Mouse (Mus musculus): ENCODE data around the gene Mon1a. TPM values are rescaled to one million over a fixed set of nuclear protein-coding genes. Genes with fewer than 3 reads are reported as not detected.

Mon1a gene
- polyA plus RNA-seq, 1 experiment: 15.3 TPM

DNA sequence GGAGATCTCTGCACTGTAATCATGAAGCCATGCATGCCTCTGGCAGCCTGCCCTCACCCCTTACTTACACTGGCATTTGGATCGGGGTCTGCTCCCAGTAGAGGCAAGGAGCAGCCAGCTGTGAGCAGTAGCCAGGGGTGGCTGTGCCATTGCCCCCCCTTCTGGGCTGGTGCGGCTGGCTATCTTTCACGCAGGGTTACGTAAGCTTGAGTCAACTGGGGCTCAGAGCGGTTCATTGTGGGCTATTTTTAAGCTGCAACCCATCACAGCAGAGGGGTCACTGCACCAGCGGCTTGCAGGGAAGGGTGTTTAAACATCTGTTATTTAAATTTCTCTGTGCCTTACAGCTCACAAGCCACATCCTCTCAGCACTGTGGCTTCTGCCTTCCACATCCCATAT is 36.0 kb downstream of the Mon1a start:
- Histone ChIP-seq H3K27ac (ENCODE audit: insufficient read depth, low read depth, low read length) (no peak overlapping the region), H3K4me1 (ENCODE audit: control insufficient read depth, insufficient read depth, low read length) (peaks cover 32% of the 10 kb centered on the region), H3K4me3 (ENCODE audit: insufficient read depth, low read length) (no peak overlapping the region)
- TF ChIP-seq CTCF (IDR thresholded peaks at IDR 0.05; ENCODE audit: low read depth, low read length) (no peak), POLR2A (IDR thresholded peaks at IDR 0.05; ENCODE audit: borderline replicate concordance, low read depth, low read length) (no peak)

DNA sequence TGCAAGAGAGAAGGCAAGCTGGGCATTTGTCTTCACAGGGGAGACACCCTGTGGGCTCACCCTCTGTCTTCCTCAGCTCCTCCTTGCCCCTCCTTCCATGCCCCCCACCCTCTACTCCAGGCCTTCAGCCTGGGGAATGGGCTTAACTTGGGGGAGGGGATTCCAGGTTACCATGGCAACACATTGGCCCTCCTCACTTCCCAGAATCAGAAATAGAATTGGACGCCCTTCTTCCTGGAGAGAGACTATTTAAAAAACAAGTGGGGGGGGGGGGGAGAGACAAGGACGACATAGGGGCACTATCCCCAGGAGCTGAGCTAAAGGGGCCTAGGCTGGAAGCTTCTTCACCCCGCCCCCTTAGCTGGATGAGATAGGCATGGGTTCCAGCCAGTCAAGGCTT is 37.3 kb downstream of the Mon1a start:
- Histone ChIP-seq H3K4me3 (ENCODE audit: insufficient read depth, low read length) (no peak overlapping the region), H3K27ac (ENCODE audit: insufficient read depth, low read depth, low read length) (no peak overlapping the region), H3K4me1 (ENCODE audit: control insufficient read depth, insufficient read depth, low read length) (peaks cover 32% of the 10 kb centered on the region)
- TF ChIP-seq POLR2A (IDR thresholded peaks at IDR 0.05; ENCODE audit: borderline replicate concordance, low read depth, low read length): no peak
- no peak for TF ChIP-seq CTCF (IDR thresholded peaks at IDR 0.05; ENCODE audit: low read depth, low read length)

DNA sequence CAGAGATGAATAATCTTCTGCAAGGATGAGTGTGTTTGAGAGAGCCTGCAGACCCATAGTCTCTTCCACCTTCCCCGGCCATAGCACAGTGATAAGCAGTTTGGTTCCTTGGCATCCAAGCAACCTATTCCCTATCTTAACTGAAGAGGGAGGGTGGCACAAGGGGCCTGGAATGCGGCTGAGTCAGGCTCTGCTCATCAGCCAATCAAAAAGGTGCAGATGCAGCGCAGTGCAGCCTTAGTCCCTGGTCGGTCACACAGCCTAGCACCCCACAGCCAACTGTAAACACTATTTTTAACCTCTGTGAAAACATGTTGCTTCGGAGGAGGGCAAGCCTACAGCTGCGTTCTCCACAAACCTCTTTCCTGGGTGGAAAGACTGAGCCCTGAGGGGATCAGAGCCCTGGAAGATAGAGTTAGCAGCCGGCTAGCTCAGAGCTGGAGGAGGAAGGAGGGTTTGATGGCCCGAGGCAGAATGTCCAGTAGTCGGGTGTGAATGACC is 39.0 kb downstream of the Mon1a start:
- TF ChIP-seq CTCF (IDR thresholded peaks at IDR 0.05; ENCODE audit: low read depth, low read length) (no peak), POLR2A (IDR thresholded peaks at IDR 0.05; ENCODE audit: borderline replicate concordance, low read depth, low read length) (no peak)
- peaks cover 25% of the 10 kb centered on the region for H3K4me1 ChIP-seq (ENCODE audit: control insufficient read depth, insufficient read depth, low read length)
- H3K27ac ChIP-seq (ENCODE audit: insufficient read depth, low read depth, low read length): no peak overlapping the region
- no peak overlapping the region for H3K4me3 ChIP-seq (ENCODE audit: insufficient read depth, low read length)

DNA sequence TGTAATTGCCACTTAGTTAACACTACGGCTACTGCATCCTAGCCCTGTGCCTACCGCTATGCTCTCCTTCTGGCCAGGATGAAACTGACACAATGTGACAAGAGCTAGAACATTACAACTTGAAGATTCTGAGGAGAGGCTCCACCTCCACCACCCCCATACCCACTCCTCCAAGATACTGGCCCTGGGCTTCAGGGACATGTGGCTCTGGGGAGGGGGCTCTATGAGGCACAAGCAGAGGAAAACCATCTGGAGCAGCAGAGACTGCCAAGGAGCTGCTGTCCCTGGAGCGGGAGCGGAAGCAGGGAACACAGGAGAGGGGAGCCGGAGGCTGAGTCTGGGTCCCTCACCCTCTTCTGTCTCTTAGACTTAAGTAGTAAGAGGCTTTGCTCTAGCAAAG is 39.8 kb downstream of the Mon1a start:
- no peak overlapping the region for H3K27ac ChIP-seq (ENCODE audit: insufficient read depth, low read depth, low read length)
- TF ChIP-seq POLR2A (IDR thresholded peaks at IDR 0.05; ENCODE audit: borderline replicate concordance, low read depth, low read length) (no peak), CTCF (IDR thresholded peaks at IDR 0.05; ENCODE audit: low read depth, low read length) (no peak)
- no peak overlapping the region for H3K4me3 ChIP-seq (ENCODE audit: insufficient read depth, low read length)
- peaks cover 18% of the 10 kb centered on the region for H3K4me1 ChIP-seq (ENCODE audit: control insufficient read depth, insufficient read depth, low read length)

DNA sequence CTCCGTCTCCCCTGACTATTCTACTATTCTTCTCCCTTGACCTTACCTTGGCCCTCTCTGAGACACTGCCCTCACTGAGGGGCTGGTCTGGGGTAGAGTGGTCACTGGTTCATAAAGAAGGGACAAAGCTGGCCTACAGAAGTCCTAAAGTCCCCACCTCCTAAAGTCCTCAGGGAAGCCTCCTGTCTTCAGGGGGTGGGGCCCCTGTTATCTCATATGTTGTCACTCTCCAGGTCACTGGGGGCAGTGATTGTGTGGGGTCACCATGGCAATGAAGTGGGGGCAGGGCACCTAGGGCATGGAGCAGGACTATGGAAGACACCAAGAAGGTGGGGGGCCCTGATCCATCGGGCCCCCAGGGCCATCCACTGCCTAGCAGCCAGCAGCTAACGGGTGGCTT is 40.2 kb downstream of the Mon1a start, which contains the start of gene Actl11:
Actl11 (plus strand) TSS at position 301 of the 400 bp plus-strand sequence.
- peaks cover 14% of the 10 kb centered on the region for H3K4me1 ChIP-seq (ENCODE audit: control insufficient read depth, insufficient read depth, low read length)
- TF ChIP-seq POLR2A (IDR thresholded peaks at IDR 0.05; ENCODE audit: borderline replicate concordance, low read depth, low read length) (no peak), CTCF (IDR thresholded peaks at IDR 0.05; ENCODE audit: low read depth, low read length) (no peak)
- H3K4me3 ChIP-seq (ENCODE audit: insufficient read depth, low read length): no peak within 1 kb of the TSS
- H3K27ac ChIP-seq (ENCODE audit: insufficient read depth, low read depth, low read length): no peak within 1 kb of the TSS

DNA sequence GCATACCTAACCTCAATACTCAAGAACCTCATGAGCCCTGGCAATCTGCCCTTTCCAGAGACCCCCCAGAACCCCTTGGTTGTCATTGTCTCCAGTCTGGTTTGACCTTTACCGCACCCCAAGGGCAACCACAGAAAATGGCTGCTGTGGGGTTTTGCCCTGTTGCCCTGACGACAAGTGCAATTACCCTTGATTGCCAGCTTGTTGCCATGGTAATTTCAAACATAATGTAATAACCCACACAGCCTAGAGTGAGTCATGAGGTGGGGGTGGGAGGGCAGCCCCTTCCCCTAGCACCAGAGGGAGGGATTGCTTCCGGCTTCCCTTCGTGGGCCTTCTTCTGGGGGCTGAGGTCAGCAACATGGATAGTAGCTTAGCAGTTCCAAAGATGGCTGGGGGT is 44.3 kb downstream of the Mon1a start:
- TF ChIP-seq CTCF (IDR thresholded peaks at IDR 0.05; ENCODE audit: low read depth, low read length) (no peak), POLR2A (IDR thresholded peaks at IDR 0.05; ENCODE audit: borderline replicate concordance, low read depth, low read length) (no peak)
- Histone ChIP-seq H3K27ac (ENCODE audit: insufficient read depth, low read depth, low read length) (no peak overlapping the region), H3K4me1 (ENCODE audit: control insufficient read depth, insufficient read depth, low read length) (no peaks in the 10 kb centered on the region), H3K4me3 (ENCODE audit: insufficient read depth, low read length) (no peak overlapping the region)

DNA sequence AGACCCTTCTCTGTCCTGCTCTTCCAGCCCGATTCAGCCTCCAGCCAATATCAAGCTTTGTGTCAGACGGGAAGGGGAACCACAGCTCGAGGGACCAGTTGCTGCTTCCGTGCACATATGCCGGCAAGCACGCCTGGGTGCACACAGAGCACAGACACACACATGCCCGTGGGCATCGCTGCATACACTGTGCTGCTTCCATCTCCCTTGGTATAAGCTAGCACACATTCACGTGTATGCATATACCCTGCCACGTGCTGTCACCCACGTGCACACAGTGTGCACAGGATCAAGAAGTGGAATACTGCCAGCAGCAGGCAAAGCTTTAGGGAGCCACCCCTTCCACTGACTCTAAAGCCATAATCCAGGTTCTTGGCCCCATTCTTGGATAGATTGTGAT is 46.2 kb downstream of the Mon1a start:
- Histone ChIP-seq H3K4me1 (ENCODE audit: control insufficient read depth, insufficient read depth, low read length) (no peaks in the 10 kb centered on the region), H3K4me3 (ENCODE audit: insufficient read depth, low read length) (no peak overlapping the region), H3K27ac (ENCODE audit: insufficient read depth, low read depth, low read length) (no peak overlapping the region)
- TF ChIP-seq POLR2A (IDR thresholded peaks at IDR 0.05; ENCODE audit: borderline replicate concordance, low read depth, low read length): no peak
- no peak for TF ChIP-seq CTCF (IDR thresholded peaks at IDR 0.05; ENCODE audit: low read depth, low read length)

DNA sequence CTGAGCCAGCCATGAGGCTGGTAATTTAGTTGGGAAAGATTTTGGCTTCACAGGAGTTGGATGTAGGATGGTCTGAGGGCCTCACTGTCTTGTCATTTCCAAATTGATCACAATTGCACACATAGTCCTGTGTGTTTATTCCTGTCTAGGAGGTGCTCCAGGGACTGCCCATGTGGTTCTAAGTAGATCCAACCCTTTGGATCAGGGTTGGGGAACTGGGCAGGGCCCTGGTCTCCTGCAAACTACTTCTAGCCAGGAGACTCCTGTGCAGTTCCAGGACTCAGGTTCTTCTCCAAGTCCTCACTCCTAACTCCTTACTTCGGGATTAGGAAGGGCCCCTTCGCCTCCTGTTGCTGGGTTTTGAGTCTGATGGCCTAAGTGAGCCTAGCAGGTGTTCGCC is 47.4 kb downstream of the Mon1a start, which contains the start of gene Camkv:
Camkv (plus strand) TSS at position 301 of the 400 bp plus-strand sequence.
- Histone ChIP-seq H3K27ac (ENCODE audit: insufficient read depth, low read depth, low read length) (no peak within 1 kb of the TSS), H3K4me3 (ENCODE audit: insufficient read depth, low read length) (0 out of 2 replicates have a peak within 1 kb of the TSS, but pooled peaks have one; percentile 4), H3K4me1 (ENCODE audit: control insufficient read depth, insufficient read depth, low read length) (no peaks in the 10 kb centered on the region)
- no peak for TF ChIP-seq POLR2A (IDR thresholded peaks at IDR 0.05; ENCODE audit: borderline replicate concordance, low read depth, low read length)

DNA sequence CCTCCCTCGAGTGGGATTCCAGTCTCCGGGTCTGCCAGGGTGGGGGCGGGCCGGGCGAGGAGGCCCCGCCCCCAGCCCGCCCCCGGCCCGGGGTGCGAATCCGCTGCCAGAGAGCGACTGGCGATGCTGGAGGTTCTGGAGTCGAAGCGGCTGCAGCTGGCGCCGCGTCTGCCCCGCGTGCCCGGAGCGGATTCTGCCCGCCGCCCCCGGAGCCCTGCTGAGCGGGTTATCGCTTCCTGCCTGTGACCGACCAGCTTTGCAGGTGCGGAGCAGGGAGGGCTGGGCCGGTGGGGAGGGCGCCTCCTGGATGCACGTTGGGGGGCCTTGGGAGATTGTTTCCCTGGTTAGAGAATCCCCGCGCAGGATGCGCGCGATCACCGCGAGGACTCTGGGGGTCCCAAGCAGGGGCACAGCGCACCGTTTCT is 47.9 kb downstream of the Mon1a start:
- Histone ChIP-seq H3K27ac (ENCODE audit: insufficient read depth, low read depth, low read length) (no peak overlapping the region), H3K4me3 (ENCODE audit: insufficient read depth, low read length) (0 out of 2 replicates have a peak overlapping the region, but pooled peaks have one; percentile 4), H3K4me1 (ENCODE audit: control insufficient read depth, insufficient read depth, low read length) (no peaks in the 10 kb centered on the region)
- no peak for TF ChIP-seq CTCF (IDR thresholded peaks at IDR 0.05; ENCODE audit: low read depth, low read length)
- TF ChIP-seq POLR2A (IDR thresholded peaks at IDR 0.05; ENCODE audit: borderline replicate concordance, low read depth, low read length): no peak

DNA sequence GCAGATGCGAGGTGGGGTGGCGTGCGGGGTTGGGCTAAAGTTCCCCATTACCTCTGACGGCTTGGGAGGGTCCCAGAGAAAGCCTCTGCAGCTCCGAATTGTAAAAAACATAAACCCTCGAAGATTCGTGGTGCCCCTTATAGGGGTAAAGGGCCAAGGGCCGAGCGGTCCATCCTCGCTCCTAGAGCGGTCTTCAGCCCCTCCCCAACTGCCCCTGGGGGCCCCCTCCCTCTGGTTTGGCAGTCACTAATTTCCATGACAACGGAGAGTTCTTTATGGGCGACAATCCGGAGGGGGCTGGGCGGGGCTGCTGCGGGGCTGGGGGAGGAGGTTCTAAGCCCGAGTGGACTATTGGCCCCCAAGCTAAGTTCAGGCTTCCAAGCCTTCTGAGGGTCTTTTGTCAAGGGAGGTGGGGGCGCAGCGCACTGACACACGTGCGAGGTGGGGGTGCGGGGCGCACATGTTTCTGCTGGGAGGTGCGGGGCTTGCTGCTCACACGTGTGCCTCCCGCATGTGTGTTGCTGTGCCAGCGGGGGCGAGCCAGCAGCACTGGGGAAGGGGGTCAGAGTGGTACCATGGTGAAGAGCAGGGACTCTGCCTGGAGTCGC is 48.4 kb downstream of the Mon1a start:
- Histone ChIP-seq H3K4me3 (ENCODE audit: insufficient read depth, low read length) (0 out of 2 replicates have a peak overlapping the region, but pooled peaks have one; percentile 4), H3K27ac (ENCODE audit: insufficient read depth, low read depth, low read length) (no peak overlapping the region)
- TF ChIP-seq CTCF (IDR thresholded peaks at IDR 0.05; ENCODE audit: low read depth, low read length) (no peak), POLR2A (IDR thresholded peaks at IDR 0.05; ENCODE audit: borderline replicate concordance, low read depth, low read length) (no peak)

More for the DNA sequence above, 48.4 kb downstream of the Mon1a start:
- no peaks in the 10 kb centered on the region for H3K4me1 ChIP-seq (ENCODE audit: control insufficient read depth, insufficient read depth, low read length)
